Mouse (Mus musculus): ENCODE data around the gene Gipc3. TPM values are rescaled to one million over a fixed set of nuclear protein-coding genes. Genes with fewer than 3 reads are reported as not detected.

The Gipc3 gene
- polyA plus RNA-seq, 1 experiment from 2014 or later = 0.08 TPM

DNA sequence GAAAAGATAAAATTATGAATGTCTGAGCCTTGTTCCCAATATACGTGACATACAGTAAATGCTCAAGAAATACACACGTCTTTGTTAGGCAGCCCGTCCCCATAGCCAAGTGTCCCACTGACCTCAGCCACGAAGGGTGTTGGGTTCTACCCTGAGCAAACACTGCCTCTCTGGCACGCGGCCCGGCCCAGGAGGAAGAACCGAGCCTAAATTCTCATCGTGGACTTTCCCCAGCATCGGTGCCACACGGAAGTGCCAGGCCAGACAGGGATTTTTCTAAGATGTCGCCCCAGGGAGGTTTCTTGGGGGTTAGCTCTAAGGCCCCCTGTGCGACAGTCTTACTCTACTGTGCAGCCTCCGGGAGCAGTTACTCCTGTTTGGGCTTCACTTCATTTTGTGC, 53.3 kb downstream of the Gipc3 start:
- H3K4me2 ChIP-seq = peak overlapping the region; percentile 53
- H3K36me3 ChIP-seq (ENCODE audit: insufficient read depth) = no peaks in the 10 kb centered on the region
- WGBS = 43% methylated on average over 14 of the region's 14 CpGs
- no peak for TF ChIP-seq CTCF (IDR thresholded peaks at IDR 0.05; ENCODE audit: low read depth)
- H3K9me3 ChIP-seq (ENCODE audit: low read depth, low read length) = no peaks in the 10 kb centered on the region
- H3K4me1 ChIP-seq (ENCODE audit: insufficient read depth) = peaks cover 14% of the 10 kb centered on the region
- ATAC-seq (ENCODE audit: insufficient read depth) (no peak), DNase-seq (no peak)
- no peak overlapping the region for H3K27ac ChIP-seq (ENCODE audit: low read depth)
- H3K27me3 ChIP-seq (ENCODE audit: insufficient read depth, low read length) = peaks cover 22% of the 10 kb centered on the region
- H3K9ac ChIP-seq = no peak overlapping the region
- no peak overlapping the region for H3K4me3 ChIP-seq (ENCODE audit: low read depth, low read length)

DNA sequence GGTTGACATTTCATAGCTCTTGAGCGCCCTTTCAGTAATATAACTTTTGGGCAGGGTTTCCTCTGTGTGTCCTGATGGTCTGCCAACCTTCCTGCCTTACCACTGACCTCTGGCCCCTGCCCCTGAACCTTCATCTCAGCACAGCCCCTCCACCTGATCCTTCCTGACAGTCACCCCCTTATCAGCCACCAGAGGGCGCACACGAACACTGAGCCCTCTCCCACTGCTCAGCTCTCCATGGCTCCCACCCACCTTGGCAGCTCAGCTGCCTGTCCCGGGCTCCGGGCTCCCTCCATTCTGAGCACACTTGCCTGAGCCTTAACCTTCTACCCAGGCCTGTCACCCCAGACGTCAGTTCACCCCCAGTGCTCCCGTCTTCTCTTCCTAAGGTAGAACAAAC, 53.8 kb downstream of the Gipc3 start:
- H3K4me3 ChIP-seq (ENCODE audit: low read depth, low read length) = no peak overlapping the region
- peaks cover 10% of the 10 kb centered on the region for H3K4me1 ChIP-seq (ENCODE audit: insufficient read depth)
- peak overlapping the region; percentile 53 for H3K4me2 ChIP-seq
- no peaks in the 10 kb centered on the region for H3K9me3 ChIP-seq (ENCODE audit: low read depth, low read length)
- H3K36me3 ChIP-seq (ENCODE audit: insufficient read depth) = no peaks in the 10 kb centered on the region
- WGBS = 3% methylated on average over 7 of the region's 7 CpGs
- TF ChIP-seq CTCF (IDR thresholded peaks at IDR 0.05; ENCODE audit: low read depth) = peak; percentile 94
- no peak overlapping the region for H3K27ac ChIP-seq (ENCODE audit: low read depth)
- DNase-seq = peak; percentile 85
- ATAC-seq (ENCODE audit: insufficient read depth) = no peak
- no peak overlapping the region for H3K9ac ChIP-seq
- peaks cover 27% of the 10 kb centered on the region for H3K27me3 ChIP-seq (ENCODE audit: insufficient read depth, low read length)

GRCm38 (mm10) chr10:81288601-81289000, 54.5 kb downstream of the Gipc3 start:
- peaks cover 34% of the 10 kb centered on the region for H3K27me3 ChIP-seq (ENCODE audit: insufficient read depth, low read length)
- no peaks in the 10 kb centered on the region for H3K9me3 ChIP-seq (ENCODE audit: low read depth, low read length)
- 29% methylated on average over 6 of the region's 6 CpGs for whole genome bisulfite sequencing
- H3K4me1 ChIP-seq (ENCODE audit: insufficient read depth) = peaks cover 4% of the 10 kb centered on the region
- DNase-seq (peak; percentile 66), ATAC-seq (ENCODE audit: insufficient read depth) (no peak)
- no peak overlapping the region for H3K27ac ChIP-seq (ENCODE audit: low read depth)
- H3K9ac ChIP-seq = no peak overlapping the region
- H3K4me2 ChIP-seq = no peak overlapping the region; the same call in 1 of the 2 replicates
- H3K36me3 ChIP-seq (ENCODE audit: insufficient read depth) = no peaks in the 10 kb centered on the region
- peak; percentile 74 for TF ChIP-seq CTCF (IDR thresholded peaks at IDR 0.05; ENCODE audit: low read depth)
- no peak overlapping the region for H3K4me3 ChIP-seq (ENCODE audit: low read depth, low read length)

GRCm38 (mm10) chr10:81287513-81288157, 55.4 kb downstream of the Gipc3 start:
- no peak overlapping the region for H3K9ac ChIP-seq
- peak overlapping the region; percentile 33 for H3K4me2 ChIP-seq
- TF ChIP-seq CTCF (IDR thresholded peaks at IDR 0.05; ENCODE audit: low read depth) = peak; percentile 94
- H3K4me3 ChIP-seq (ENCODE audit: low read depth, low read length) = no peak overlapping the region
- no peaks in the 10 kb centered on the region for H3K9me3 ChIP-seq (ENCODE audit: low read depth, low read length)
- H3K4me1 ChIP-seq (ENCODE audit: insufficient read depth) = 0 out of 2 replicates have a peak, but pooled peaks cover 2% of the 10 kb centered on the region
- no peaks in the 10 kb centered on the region for H3K36me3 ChIP-seq (ENCODE audit: insufficient read depth)
- H3K27ac ChIP-seq (ENCODE audit: low read depth) = no peak overlapping the region
- 56% methylated on average over 8 of the region's 8 CpGs for WGBS
- ATAC-seq (ENCODE audit: insufficient read depth) = no peak
- peak; percentile 60 for DNase-seq
- peaks cover 43% of the 10 kb centered on the region for H3K27me3 ChIP-seq (ENCODE audit: insufficient read depth, low read length)

DNA sequence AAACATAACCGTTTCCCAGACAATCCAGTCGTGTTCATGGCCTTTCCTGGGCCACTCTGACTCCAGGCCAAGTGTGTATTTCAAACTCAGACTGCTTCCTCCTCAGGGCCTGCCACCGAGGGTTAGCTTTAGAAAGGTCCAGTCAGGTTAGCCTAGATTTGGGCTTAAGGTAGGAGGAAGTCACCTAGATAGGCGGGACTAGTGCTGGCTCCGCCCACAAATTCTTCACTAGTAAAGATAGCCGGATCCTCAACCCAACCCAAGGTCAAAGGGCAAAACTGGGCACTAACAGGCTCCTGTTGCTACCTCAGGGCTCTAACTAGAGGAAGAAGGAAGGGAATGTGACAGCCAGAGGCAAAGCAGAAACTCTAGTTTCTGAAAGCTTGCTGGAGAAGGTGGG, 56.5 kb downstream of the Gipc3 start:
- DNase-seq (no peak), ATAC-seq (ENCODE audit: insufficient read depth) (no peak)
- H3K4me3 ChIP-seq (ENCODE audit: low read depth, low read length) = no peak overlapping the region
- 0 out of 2 replicates have a peak, but pooled peaks cover 2% of the 10 kb centered on the region for H3K4me1 ChIP-seq (ENCODE audit: insufficient read depth)
- peaks cover 43% of the 10 kb centered on the region for H3K27me3 ChIP-seq (ENCODE audit: insufficient read depth, low read length)
- H3K4me2 ChIP-seq = peak overlapping the region; percentile 66; the same call in 1 of the 2 replicates
- no peaks in the 10 kb centered on the region for H3K9me3 ChIP-seq (ENCODE audit: low read depth, low read length)
- no peak overlapping the region for H3K27ac ChIP-seq (ENCODE audit: low read depth)
- 29% methylated on average over 6 of the region's 6 CpGs for WGBS
- no peaks in the 10 kb centered on the region for H3K36me3 ChIP-seq (ENCODE audit: insufficient read depth)
- H3K9ac ChIP-seq = no peak overlapping the region
- TF ChIP-seq CTCF (IDR thresholded peaks at IDR 0.05; ENCODE audit: low read depth) = no peak

DNA sequence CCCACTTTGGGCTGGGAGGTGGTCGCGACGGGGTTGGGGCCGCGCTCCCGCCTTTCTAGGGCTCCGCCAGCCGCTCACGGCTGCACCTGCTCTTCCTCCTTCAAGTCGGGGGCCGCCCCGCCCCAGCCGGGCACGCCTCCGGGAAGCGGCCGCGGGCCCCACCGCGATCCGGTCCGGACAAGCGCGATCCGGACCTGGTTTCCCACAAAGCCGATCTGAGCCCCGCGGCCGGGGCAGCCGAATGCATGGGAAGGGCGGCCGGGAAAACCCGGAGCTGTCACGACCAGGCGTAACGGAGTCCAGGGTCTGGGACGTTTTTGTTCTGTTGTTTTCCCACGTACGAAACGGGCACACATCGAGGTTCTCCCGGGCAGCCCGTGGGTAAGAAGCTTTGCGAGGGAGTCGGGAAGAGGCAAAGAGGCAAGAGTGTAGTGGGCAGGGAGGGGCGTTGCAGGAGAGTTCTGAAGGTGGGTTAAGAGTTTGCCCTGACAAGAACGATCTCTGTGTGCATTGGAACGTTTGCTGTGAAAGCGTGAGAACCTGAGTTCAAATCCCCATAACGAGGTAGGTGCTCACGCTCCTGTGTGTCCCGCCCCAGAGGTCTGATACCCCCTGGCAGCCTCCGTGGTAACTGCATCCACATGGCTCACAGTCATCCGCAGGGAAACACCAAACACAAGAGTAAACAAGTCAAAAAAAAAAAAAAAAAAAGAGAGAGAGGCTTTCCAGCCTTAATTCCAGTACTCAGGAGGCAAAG, 57.2 kb downstream of the Gipc3 start:
- peaks cover 39% of the 10 kb centered on the region for H3K27me3 ChIP-seq (ENCODE audit: insufficient read depth, low read length)
- ATAC-seq (ENCODE audit: insufficient read depth) (peak; percentile 69), DNase-seq (peak; percentile 96)
- H3K9ac ChIP-seq = peak overlapping the region; percentile 47
- peak overlapping the region; percentile 6; the same call in 1 of the 2 replicates for H3K27ac ChIP-seq (ENCODE audit: low read depth)
- peak overlapping the region; percentile 40 for H3K4me3 ChIP-seq (ENCODE audit: low read depth, low read length)
- peak; percentile 22; the same call in 1 of the 2 replicates for TF ChIP-seq CTCF (IDR thresholded peaks at IDR 0.05; ENCODE audit: low read depth)
- no peaks in the 10 kb centered on the region for H3K9me3 ChIP-seq (ENCODE audit: low read depth, low read length)
- WGBS = 1% methylated on average over 54 of the region's 54 CpGs
- no peaks in the 10 kb centered on the region for H3K36me3 ChIP-seq (ENCODE audit: insufficient read depth)
- H3K4me1 ChIP-seq (ENCODE audit: insufficient read depth) = no peaks in the 10 kb centered on the region
- H3K4me2 ChIP-seq = peak overlapping the region; percentile 66

Small RNA genes lying within 50 kb of the gene (microRNA-seq; reads per million reads assigned to microRNA genes)
- 0.71 reads per million for gene Mir6913 (ENCODE audit: borderline number of aligned reads)

Other genes starting within 250 kb of the Gipc3 start
- gene Creb3l3, start 244.4 kb downstream of the Gipc3 start, polyA plus RNA-seq (2014; fragmentation: Nextera tagmentation; extraction: Ambion mirVana) = 0.41 and 0.58 TPM in 2 replicates
- 180 and 199 TPM in 2 replicates for gene Map2k2, start 237.4 kb downstream of the Gipc3 start, polyA plus RNA-seq (2014; fragmentation: Nextera tagmentation; extraction: Ambion mirVana)
- gene Zbtb7a, start 208.0 kb downstream of the Gipc3 start, polyA plus RNA-seq (2014; fragmentation: Nextera tagmentation; extraction: Ambion mirVana) = 22.4 and 25.0 TPM in 2 replicates
- gene Pias4, start 175.3 kb downstream of the Gipc3 start, polyA plus RNA-seq (2014; fragmentation: Nextera tagmentation; extraction: Ambion mirVana) = 38.7 and 47.9 TPM in 2 replicates
- 481 and 493 TPM in 2 replicates for gene Eef2, start 166.6 kb downstream of the Gipc3 start, polyA plus RNA-seq (2014; fragmentation: Nextera tagmentation; extraction: Ambion mirVana)
- gene Dapk3, start 160.3 kb downstream of the Gipc3 start, polyA plus RNA-seq (2014; fragmentation: Nextera tagmentation; extraction: Ambion mirVana) = 52.6 and 55.8 TPM in 2 replicates
- gene 4930442H23Rik, start 159.4 kb downstream of the Gipc3 start, polyA plus RNA-seq (2014; fragmentation: Nextera tagmentation; extraction: Ambion mirVana) = not detected in 2 replicates
- gene Nmrk2, start 141.2 kb downstream of the Gipc3 start, polyA plus RNA-seq (2014; fragmentation: Nextera tagmentation; extraction: Ambion mirVana) = 0.23 TPM in 1 of 2 replicates, not detected in the other
- not detected in 2 replicates for gene Atcay, start 112.4 kb downstream of the Gipc3 start, polyA plus RNA-seq (2014; fragmentation: Nextera tagmentation; extraction: Ambion mirVana)
- gene Zfr2, start 110.1 kb downstream of the Gipc3 start, polyA plus RNA-seq (2014; fragmentation: Nextera tagmentation; extraction: Ambion mirVana) = 3.4 and 3.6 TPM in 2 replicates
- 2.0 and 2.9 TPM in 2 replicates for gene Matk, start 90.3 kb downstream of the Gipc3 start, polyA plus RNA-seq (2014; fragmentation: Nextera tagmentation; extraction: Ambion mirVana)
- 222 and 223 TPM in 2 replicates for gene Mrpl54, start 76.3 kb downstream of the Gipc3 start, polyA plus RNA-seq (2014; fragmentation: Nextera tagmentation; extraction: Ambion mirVana)
- 50.4 and 50.8 TPM in 2 replicates for gene Apba3, start 76.3 kb downstream of the Gipc3 start, polyA plus RNA-seq (2014; fragmentation: Nextera tagmentation; extraction: Ambion mirVana)
- gene Tjp3, start 51.7 kb downstream of the Gipc3 start, polyA plus RNA-seq (2014; fragmentation: Nextera tagmentation; extraction: Ambion mirVana) = 15.3 and 17.2 TPM in 2 replicates
- gene Pip5k1c, start 50.3 kb downstream of the Gipc3 start, polyA plus RNA-seq (2014; fragmentation: Nextera tagmentation; extraction: Ambion mirVana) = 50.8 and 58.6 TPM in 2 replicates
- 34.3 and 42.9 TPM in 2 replicates for gene Cactin, start 22.2 kb downstream of the Gipc3 start, polyA plus RNA-seq (2014; fragmentation: Nextera tagmentation; extraction: Ambion mirVana)
- 13.6 and 15.0 TPM in 2 replicates for gene Tbxa2r, start 14.5 kb downstream of the Gipc3 start, polyA plus RNA-seq (2014; fragmentation: Nextera tagmentation; extraction: Ambion mirVana)
- 98.7 and 105 TPM in 2 replicates for gene Hmg20b, start 7.2 kb upstream of the Gipc3 start, polyA plus RNA-seq (2014; fragmentation: Nextera tagmentation; extraction: Ambion mirVana)
- gene Mfsd12, start 14.2 kb upstream of the Gipc3 start, polyA plus RNA-seq (2014; fragmentation: Nextera tagmentation; extraction: Ambion mirVana) = 7.7 and 8.5 TPM in 2 replicates
- gene 4930404N11Rik, start 22.6 kb upstream of the Gipc3 start, polyA plus RNA-seq (2014; fragmentation: Nextera tagmentation; extraction: Ambion mirVana) = 0.65 and 0.92 TPM in 2 replicates
- gene Fzr1, start 35.2 kb upstream of the Gipc3 start, polyA plus RNA-seq (2014; fragmentation: Nextera tagmentation; extraction: Ambion mirVana) = 109 and 116 TPM in 2 replicates
- 57.5 and 67.0 TPM in 2 replicates for gene Dohh, start 41.2 kb upstream of the Gipc3 start, polyA plus RNA-seq (2014; fragmentation: Nextera tagmentation; extraction: Ambion mirVana)
- 2.8 and 3.8 TPM in 2 replicates for gene Gm48551, start 41.2 kb upstream of the Gipc3 start, polyA plus RNA-seq (2014; fragmentation: Nextera tagmentation; extraction: Ambion mirVana)
- gene Gm48552, start 45.7 kb upstream of the Gipc3 start, polyA plus RNA-seq (2014; fragmentation: Nextera tagmentation; extraction: Ambion mirVana) = 1.3 and 1.4 TPM in 2 replicates
- gene Smim24, start 49.8 kb upstream of the Gipc3 start, polyA plus RNA-seq (2014; fragmentation: Nextera tagmentation; extraction: Ambion mirVana) = 2.8 and 3.3 TPM in 2 replicates
- 86.0 and 86.5 TPM in 2 replicates for gene Nfic, start 112.4 kb upstream of the Gipc3 start, polyA plus RNA-seq (2014; fragmentation: Nextera tagmentation; extraction: Ambion mirVana)
- 0.09 and 0.30 TPM in 2 replicates for gene Celf5, start 139.4 kb upstream of the Gipc3 start, polyA plus RNA-seq (2014; fragmentation: Nextera tagmentation; extraction: Ambion mirVana)
- 82.1 and 97.3 TPM in 2 replicates for gene Ncln, start 153.1 kb upstream of the Gipc3 start, polyA plus RNA-seq (2014; fragmentation: Nextera tagmentation; extraction: Ambion mirVana)
- 1.3 and 1.7 TPM in 2 replicates for gene S1pr4, start 156.9 kb upstream of the Gipc3 start, polyA plus RNA-seq (2014; fragmentation: Nextera tagmentation; extraction: Ambion mirVana)
- 1.1 and 1.7 TPM in 2 replicates for gene Gna15, start 181.0 kb upstream of the Gipc3 start, polyA plus RNA-seq (2014; fragmentation: Nextera tagmentation; extraction: Ambion mirVana)
- 81.2 and 88.2 TPM in 2 replicates for gene Gna11, start 201.9 kb upstream of the Gipc3 start, polyA plus RNA-seq (2014; fragmentation: Nextera tagmentation; extraction: Ambion mirVana)
- 360 and 404 TPM in 2 replicates for gene Aes, start 216.2 kb upstream of the Gipc3 start, polyA plus RNA-seq (2014; fragmentation: Nextera tagmentation; extraction: Ambion mirVana)
- 27.5 and 32.5 TPM in 2 replicates for gene Tle2, start 231.3 kb upstream of the Gipc3 start, polyA plus RNA-seq (2014; fragmentation: Nextera tagmentation; extraction: Ambion mirVana)